27 mouse cellular contexts compared by ENCODE assay signal in genomic region chr5:92430723-92431122, GRCm38 (mm10). TPM values are rescaled to one million over a fixed set of nuclear protein-coding genes. Genes with fewer than 3 reads are reported as not detected.
DNase-seq lines count a peak whose midpoint lies in the region; ATAC-seq and TF ChIP-seq lines count a peak whose summit lies in the region.
"Had no signal": no experiment of that assay in that cellular context is flagged by ENCODE, and none has a peak within 500 bp of the region (broad histone marks: within the 10 kb centered on the region; RNA-seq: fewer than 3 reads in every experiment).

No protein-coding gene starts in this region.

- H3K27ac ChIP-seq in forebrain, embryonic 13.5 days, result 0 out of 2 replicates have a peak overlapping the region, but pooled peaks have one; percentile 0
- H3K27ac ChIP-seq in forebrain, embryonic 12.5 days, result no peak overlapping the region
- peak overlapping the region; percentile 81 for H3K27ac ChIP-seq in layer of hippocampus, adult 2 months
- H3K27ac ChIP-seq: embryonic facial prominence, embryonic 12.5 days; heart, embryonic 13.5 days; hindbrain, postnatal 0 days; limb, embryonic 13.5 days; liver, embryonic 14.5 days; midbrain, embryonic 13.5 days had no signal

- peaks cover 39% of the 10 kb centered on the region for H3K36me3 ChIP-seq in forebrain, embryonic 13.5 days (ENCODE audit: poor library complexity, severe bottlenecking)
- H3K36me3 ChIP-seq in forebrain, embryonic 12.5 days (replicated peaks), result peaks cover 33% of the 10 kb centered on the region

- no peaks in the 10 kb centered on the region for H3K9me3 ChIP-seq in forebrain, embryonic 13.5 days (replicated peaks)
- H3K9me3 ChIP-seq in forebrain, embryonic 12.5 days, result no peaks in the 10 kb centered on the region
- H3K9me3 ChIP-seq: embryonic facial prominence, embryonic 12.5 days; heart, embryonic 13.5 days; limb, embryonic 13.5 days; megakaryocyte, embryonic 14.5 days; midbrain, embryonic 13.5 days had no signal

- peaks cover 24% of the 10 kb centered on the region for H3K4me1 ChIP-seq in forebrain, embryonic 13.5 days
- peaks cover 14% of the 10 kb centered on the region for H3K4me1 ChIP-seq in forebrain, embryonic 12.5 days

- no peak overlapping the region for H3K9ac ChIP-seq in forebrain, embryonic 13.5 days
- H3K9ac ChIP-seq in forebrain, embryonic 12.5 days, result no peak overlapping the region
- H3K9ac ChIP-seq: embryonic facial prominence, embryonic 12.5 days; heart, embryonic 13.5 days; limb, embryonic 13.5 days; liver, embryonic 14.5 days; lung, embryonic 14.5 days; midbrain, embryonic 13.5 days had no signal

- TF ChIP-seq CTCF in layer of hippocampus, adult 2 months (conservative IDR thresholded peaks at IDR 0.05), result no peak

- no peak overlapping the region for H3K4me3 ChIP-seq in forebrain, embryonic 13.5 days
- H3K4me3 ChIP-seq in forebrain, embryonic 12.5 days (replicated peaks), result no peak overlapping the region
- peak overlapping the region; percentile 20; the same call in 1 of the 2 replicates for H3K4me3 ChIP-seq in layer of hippocampus, adult 2 months
- H3K4me3 ChIP-seq: embryonic facial prominence, embryonic 12.5 days; heart, embryonic 13.5 days; limb, embryonic 13.5 days; megakaryocyte, embryonic 14.5 days; midbrain, embryonic 13.5 days had no signal

- peak in 1 of 2 experiments; percentile 19 for DNase-seq in layer of hippocampus, adult 2 months (ENCODE audit: low spot score in 2 of 2)
- no peak for DNase-seq in layer of hippocampus, postnatal 25 days (ENCODE audit: extremely low spot score in 1 of 2, low spot score in 1 of 2)
- DNase-seq in fat pad, adult 2 months (ENCODE audit: extremely low read depth, low read depth, low spot score), result peak; percentile 76
- peak; percentile 24 to 45 for DNase-seq in layer of hippocampus, postnatal 36 days
- no peak for DNase-seq in lung, postnatal 14 days
- DNase-seq: B cell, adult 2 months; cerebellum, adult 11-12 months; cerebellum, postnatal 25 days; heart, adult 18-20 months; heart, postnatal 14 days; kidney, postnatal 25 days; lung, embryonic 14.5 days; lung, postnatal 36 days; right cerebral cortex, postnatal 25 days; spleen, adult 18-20 months had no signal

- no peak for ATAC-seq in forebrain, embryonic 13.5 days
- ATAC-seq in forebrain, embryonic 12.5 days (ENCODE audit: low FRiP score), result no peak
- ATAC-seq: hindbrain, postnatal 0 days; intestine, embryonic 16.5 days; midbrain, embryonic 13.5 days; Patski had no signal

- H3K4me2 ChIP-seq in forebrain, embryonic 13.5 days, result no peak overlapping the region
- H3K4me2 ChIP-seq in forebrain, embryonic 12.5 days, result no peak overlapping the region
- H3K4me2 ChIP-seq: embryonic facial prominence, embryonic 12.5 days; heart, embryonic 13.5 days; limb, embryonic 13.5 days; lung, embryonic 14.5 days; midbrain, embryonic 13.5 days had no signal

- no peaks in the 10 kb centered on the region for H3K27me3 ChIP-seq in forebrain, embryonic 13.5 days
- H3K27me3 ChIP-seq in forebrain, embryonic 12.5 days, result no peaks in the 10 kb centered on the region
- H3K27me3 ChIP-seq: CH12.LX; embryonic facial prominence, embryonic 12.5 days; heart, embryonic 13.5 days; limb, embryonic 13.5 days; megakaryocyte, embryonic 14.5 days; midbrain, embryonic 13.5 days; Patski had no signal

- 77% methylated on average over 5 of the region's 5 CpGs for WGBS in forebrain, embryonic 13.5 days
- 88% methylated on average over 5 of the region's 5 CpGs for WGBS in forebrain, embryonic 12.5 days

RNA-seq across cellular contexts. Expression of gene Nup54, which starts 4.3 kb away (rescaled TPM):
- 56.1 and 62.2 TPM in 2 replicates for polyA plus RNA-seq in forebrain, embryonic 13.5 days (2015; fragmentation: Nextera tagmentation; extraction: Ambion mirVana)
- 57.3 and 58.4 TPM in 2 replicates for polyA plus RNA-seq in forebrain, embryonic 12.5 days (2016; fragmentation: Nextera tagmentation; extraction: Ambion mirVana)
- 10 to 100 TPM; 32.1 to 32.2 TPM for total RNA-seq in layer of hippocampus, adult 2 months (2021)
- total RNA-seq in layer of hippocampus, postnatal 25 days (2021), result 10 to 100 TPM; 30.0 to 38.5 TPM
- 10 to 100 TPM; 31.3 to 34.4 TPM for total RNA-seq in layer of hippocampus, postnatal 36 days (2021)

Comparison
In these comparisons a context has a peak if more than half of its experiments do, and no peak if none do; other contexts are left out.
1. DNase-seq: peak in fat pad, adult 2 months (single experiment) and layer of hippocampus, postnatal 36 days (2 of 2); none in layer of hippocampus, postnatal 25 days (0 of 2) and lung, postnatal 14 days (single experiment).